Mouse (Mus musculus) lung, adult 2 months (tissue): ENCODE results near the gene Tekt1.

ENCODE experiments used
- CTCF ChIP-seq: fragments of 200-500 bp; IDR thresholded peaks from 2 replicates; pipeline ENCODE4 v1.5.1; 2011; ENCODE audit warnings: mild to moderate bottlenecking, low read length, control low read depth; ENCODE audit not compliant: insufficient read depth
- POLR2A ChIP-seq: fragments of 200-500 bp; IDR thresholded peaks from 2 replicates; pipeline ENCODE4 v1.6.1; 2011; ENCODE audit warnings: low read depth, mild to moderate bottlenecking, control low read depth, low read length, borderline replicate concordance; ENCODE audit errors: extremely low read depth

- TF ChIP-seq CTCF (no peak), POLR2A (no peak)
Observed at GRCm38 (mm10) chr11:72396621-72397020, 34.4 kb upstream of the Tekt1 start.
